Mouse (Mus musculus) heart, embryonic 11.5 days (tissue): ENCODE data around the gene Gm29609. TPM values are rescaled to one million over a fixed set of nuclear protein-coding genes. Genes with fewer than 3 reads are reported as not detected.
"Not testable (repeated sequence)": the region's sequence is repeated elsewhere in the genome, so short reads cannot be mapped to it uniquely, and the experiment has no call there.

ENCODE experiments used
- ATAC-seq: fragments of 200-750 bp; cut with Nextera tagmentation; replicated peaks from 2 replicates; pipeline ENCODE4 v1.8.0; 2017; ENCODE audit warnings: moderate library complexity; ENCODE audit not compliant: insufficient number of reproducible peaks, low FRiP score, low TSS enrichment
- H3K27ac ChIP-seq: fragments of 300-500 bp; sonication (generic); 2 replicates; pipeline ENCODE4 v1.5.1; 2014; ENCODE audit warnings: mild to moderate bottlenecking, low read depth, low read length
- H3K27me3 ChIP-seq: fragments of 300-500 bp; sonication (generic); 2 replicates; pipeline ENCODE4 v1.6.1; 2014; ENCODE audit warnings: mild to moderate bottlenecking, low read length, mixed read lengths; ENCODE audit not compliant: control insufficient read depth, insufficient read depth
- H3K36me3 ChIP-seq: fragments of 300-500 bp; sonication (generic); 2 replicates; pipeline ENCODE4 v1.6.1; 2014; ENCODE audit warnings: mild to moderate bottlenecking, low read length, moderate library complexity, mixed read lengths; ENCODE audit not compliant: control insufficient read depth, insufficient read depth
- H3K4me1 ChIP-seq: fragments of 300-500 bp; sonication (generic); 2 replicates; pipeline ENCODE4 v1.6.1; 2014; ENCODE audit warnings: low read length; ENCODE audit not compliant: control insufficient read depth, insufficient read depth
- H3K4me2 ChIP-seq: fragments of 300-500 bp; sonication (generic); 2 replicates; pipeline ENCODE4 v1.6.1; 2014; ENCODE audit warnings: mild to moderate bottlenecking, moderate library complexity
- H3K4me3 ChIP-seq: fragments of 300-500 bp; sonication (generic); 2 replicates; pipeline ENCODE4 v1.5.1; 2014; ENCODE audit warnings: low read depth, low read length
- H3K9ac ChIP-seq: fragments of 300-500 bp; sonication (generic); 2 replicates; pipeline ENCODE4 v1.6.1; 2014; ENCODE audit warnings: mild to moderate bottlenecking, low read depth, low read length, moderate library complexity
- H3K9me3 ChIP-seq: fragments of 300-500 bp; sonication (generic); replicated peaks from 2 replicates; pipeline ENCODE4 v1.6.1; 2016; ENCODE audit warnings: low read length; ENCODE audit not compliant: control insufficient read depth
- WGBS: fragments of 180-500 bp; shearing (Covaris S2); extraction: QIAGEN DNeasy Blood & Tissue Kit; methylation state at CpG from one replicate; pipeline ENCODE4 v1.1.7; 2014; ENCODE audit not compliant: insufficient replicate concordance; 5-methylcytosine and 5-hydroxymethylcytosine counted together
- polyA plus RNA-seq: library from polyadenylated mRNA; unstranded; fragments of >200 nt; fragmentation: Nextera tagmentation; extraction: Ambion mirVana; gene quantifications from 2 replicates; pipeline ENCODE4 v1.2.1, GENCODE M21; 2014

The Gm29609 gene
- polyA plus RNA-seq, 1 experiment from 2014 or later = 1.2 TPM

GRCm38 (mm10) chr5:31219070-31219469, 39.4 kb upstream of the Gm29609 start:
- 3% methylated on average over 2 of the region's 2 CpGs for WGBS

GRCm38 (mm10) chr5:31218294-31218693, 38.6 kb upstream of the Gm29609 start:
- no peak for ATAC-seq
- Histone ChIP-seq H3K4me3 (no peak overlapping the region), H3K27ac (no peak overlapping the region), H3K4me1 (0 out of 2 replicates have a peak, but pooled peaks cover 6% of the 10 kb centered on the region), H3K9ac (no peak overlapping the region), H3K27me3 (no peaks in the 10 kb centered on the region), H3K4me2 (peak overlapping the region; percentile 90), H3K9me3 (no peaks in the 10 kb centered on the region), H3K36me3 (no peaks in the 10 kb centered on the region)
- WGBS = 47% methylated on average over 7 of the region's 7 CpGs

More at GRCm38 (mm10) chr5:31219070-31219469, 39.4 kb upstream of the Gm29609 start:
- 0 out of 2 replicates have a peak, but pooled peaks cover 6% of the 10 kb centered on the region for H3K4me1 ChIP-seq
- no peaks in the 10 kb centered on the region for H3K9me3 ChIP-seq
- H3K27me3 ChIP-seq = no peaks in the 10 kb centered on the region
- no peak overlapping the region for H3K27ac ChIP-seq
- ATAC-seq = no peak
- peak overlapping the region; percentile 94 for H3K4me3 ChIP-seq
- H3K36me3 ChIP-seq = no peaks in the 10 kb centered on the region
- 0 out of 2 replicates have a peak overlapping the region, but pooled peaks have one; percentile 22 for H3K9ac ChIP-seq
- H3K4me2 ChIP-seq = peak overlapping the region; percentile 90

- H3K9me3 ChIP-seq, H3K27me3 ChIP-seq, H3K9ac ChIP-seq, H3K4me1 ChIP-seq, H3K4me2 ChIP-seq, ATAC-seq, H3K27ac ChIP-seq, H3K4me3 ChIP-seq, H3K36me3 ChIP-seq: not testable (repeated sequence)
- WGBS = 90% methylated on average over 6 of the region's 6 CpGs
Observed at GRCm38 (mm10) chr5:31216554-31216953, 36.8 kb upstream of the Gm29609 start.

- WGBS = 92% methylated on average over 6 of the region's 6 CpGs
- no peaks in the 10 kb centered on the region for H3K27me3 ChIP-seq
- ATAC-seq = no peak
Observed at GRCm38 (mm10) chr5:31204421-31204820, 24.7 kb upstream of the Gm29609 start.

GRCm38 (mm10) chr5:31203866-31204265, 24.2 kb upstream of the Gm29609 start:
- no peak for ATAC-seq
- H3K4me2 ChIP-seq = no peak overlapping the region
- H3K27me3 ChIP-seq = no peaks in the 10 kb centered on the region
- H3K9ac ChIP-seq = no peak overlapping the region
- 86% methylated on average over 2 of the region's 2 CpGs for WGBS
- H3K27ac ChIP-seq = no peak overlapping the region
- H3K36me3 ChIP-seq = peaks cover 40% of the 10 kb centered on the region
- peaks cover 9% of the 10 kb centered on the region; the same call in 1 of the 2 replicates for H3K4me1 ChIP-seq
- H3K4me3 ChIP-seq = no peak overlapping the region
- peaks cover 5% of the 10 kb centered on the region for H3K9me3 ChIP-seq

More at GRCm38 (mm10) chr5:31204421-31204820, 24.7 kb upstream of the Gm29609 start:
- Histone ChIP-seq H3K9ac (no peak overlapping the region), H3K36me3 (peaks cover 38% of the 10 kb centered on the region), H3K4me1 (peaks cover 9% of the 10 kb centered on the region; the same call in 1 of the 2 replicates), H3K9me3 (peaks cover 5% of the 10 kb centered on the region), H3K4me2 (no peak overlapping the region), H3K4me3 (no peak overlapping the region), H3K27ac (no peak overlapping the region)

- H3K4me1 ChIP-seq = peaks cover 9% of the 10 kb centered on the region; the same call in 1 of the 2 replicates
- peak overlapping the region; percentile 73 for H3K4me3 ChIP-seq
- WGBS = 83% methylated on average over 7 of the region's 7 CpGs
- peak overlapping the region; percentile 89 for H3K4me2 ChIP-seq
- H3K9me3 ChIP-seq = peaks cover 5% of the 10 kb centered on the region
- no peaks in the 10 kb centered on the region for H3K27me3 ChIP-seq
- no peak for ATAC-seq
- H3K27ac ChIP-seq = peak overlapping the region; percentile 86
- H3K9ac ChIP-seq = peak overlapping the region; percentile 76
- peaks cover 43% of the 10 kb centered on the region for H3K36me3 ChIP-seq
Observed at GRCm38 (mm10) chr5:31202933-31203332, 23.2 kb upstream of the Gm29609 start.

- H3K4me3 ChIP-seq = peak within 1 kb of the TSS; percentile 73
- H3K27ac ChIP-seq = peak within 1 kb of the TSS; percentile 86
- peak within 1 kb of the TSS; percentile 88 for H3K9ac ChIP-seq
- peaks cover 5% of the 10 kb centered on the region for H3K9me3 ChIP-seq
- H3K27me3 ChIP-seq = no peaks in the 10 kb centered on the region
- peaks cover 9% of the 10 kb centered on the region; the same call in 1 of the 2 replicates for H3K4me1 ChIP-seq
- peak within 1 kb of the TSS; percentile 89 for H3K4me2 ChIP-seq
- H3K36me3 ChIP-seq = peaks cover 42% of the 10 kb centered on the region
- WGBS = under 1% methylated on average over 53 of the region's 53 CpGs
- ATAC-seq = peak; percentile 94
Observed at GRCm38 (mm10) chr5:31201742-31202590, 22.3 kb upstream of the Gm29609 start, which contains the start of gene Zfp513. TSS of gene Zfp513 (minus strand) at chr5:31202303.

GRCm38 (mm10) chr5:31201042-31201741, 21.5 kb upstream of the Gm29609 start:
- peaks cover 9% of the 10 kb centered on the region; the same call in 1 of the 2 replicates for H3K4me1 ChIP-seq
- peaks cover 5% of the 10 kb centered on the region for H3K9me3 ChIP-seq
- no peak for ATAC-seq
- peak overlapping the region; percentile 89 for H3K4me2 ChIP-seq
- 21% methylated on average over 13 of the region's 13 CpGs for WGBS
- peak overlapping the region; percentile 88 for H3K9ac ChIP-seq
- peak overlapping the region; percentile 77 for H3K27ac ChIP-seq
- H3K27me3 ChIP-seq = no peaks in the 10 kb centered on the region
- peaks cover 48% of the 10 kb centered on the region for H3K36me3 ChIP-seq
- peak overlapping the region; percentile 73 for H3K4me3 ChIP-seq
